Mouse (Mus musculus) megakaryocyte-erythroid progenitor cell, adult 5-6 weeks (primary cell): ENCODE data around the gene Aldh3a1. TPM values are rescaled to one million over a fixed set of nuclear protein-coding genes. Genes with fewer than 3 reads are reported as not detected.

Source experiments
- ATAC-seq: replicated peaks from 2 replicates; pipeline ENCODE4 v1.8.0; 2016; ENCODE audit warnings: mild to moderate bottlenecking, inconsistent platforms; ENCODE audit not compliant: severe bottlenecking, poor library complexity, low FRiP score, low TSS enrichment
- total RNA-seq, 2 experiments: library from RNA; stranded (forward) in 1 of 2; stranded (reverse) in 1 of 2; fragments of 200-1000, 215-1000 nt in 1 of 2; fragments of >200 nt in 1 of 2; fragmentation: Nextera tagmentation in 1 of 2; gene quantifications; 2 replicates each; pipeline ENCODE4 v1.2.3; 2014 to 2017

The Aldh3a1 gene
- total RNA-seq, 2 experiments from 2014 or later: not detected

- no peak for ATAC-seq
Observed at GRCm38 (mm10) chr11:61192779-61193178, 14.6 kb upstream of the Aldh3a1 start.

- peak; percentile 93 for ATAC-seq
Observed at GRCm38 (mm10) chr11:61193392-61193791, 13.9 kb upstream of the Aldh3a1 start.

- no peak for ATAC-seq
Observed at GRCm38 (mm10) chr11:61196616-61197353, 10.6 kb upstream of the Aldh3a1 start.

- ATAC-seq: no peak
Observed at GRCm38 (mm10) chr11:61197935-61198334, 9.4 kb upstream of the Aldh3a1 start.

GRCm38 (mm10) chr11:61199620-61200362 is 7.5 kb upstream of the Aldh3a1 start:
- no peak for ATAC-seq

GRCm38 (mm10) chr11:61202186-61202585 is 5.2 kb upstream of the Aldh3a1 start:
- ATAC-seq: no peak

GRCm38 (mm10) chr11:61202810-61203209 is 4.5 kb upstream of the Aldh3a1 start:
- ATAC-seq: no peak

GRCm38 (mm10) chr11:61205167-61205950 is 2.0 kb upstream of the Aldh3a1 start:
- ATAC-seq: no peak

GRCm38 (mm10) chr11:61206136-61206535 is 1.2 kb upstream of the Aldh3a1 start:
- ATAC-seq: no peak

GRCm38 (mm10) chr11:61208316-61208715 is 979 bp downstream of the Aldh3a1 start:
- ATAC-seq: no peak

GRCm38 (mm10) chr11:61212102-61212501 is 4.8 kb downstream of the Aldh3a1 start:
- ATAC-seq: peak; percentile 53; the same call in 1 of the 2 replicates

GRCm38 (mm10) chr11:61215936-61216335 is 8.6 kb downstream of the Aldh3a1 start:
- no peak for ATAC-seq

- no peak for ATAC-seq
Observed at GRCm38 (mm10) chr11:61220156-61220881, 13.0 kb downstream of the Aldh3a1 start.

GRCm38 (mm10) chr11:61222007-61222406 is 14.7 kb downstream of the Aldh3a1 start:
- no peak for ATAC-seq

GRCm38 (mm10) chr11:61222971-61223745 is 15.8 kb downstream of the Aldh3a1 start:
- ATAC-seq: peak; percentile 65; the same call in 1 of the 2 replicates

- no peak for ATAC-seq
Observed at GRCm38 (mm10) chr11:61224234-61224744, 17.0 kb downstream of the Aldh3a1 start.

- ATAC-seq: no peak
Observed at GRCm38 (mm10) chr11:61224907-61225306, 17.6 kb downstream of the Aldh3a1 start.

- no peak for ATAC-seq
Observed at GRCm38 (mm10) chr11:61225511-61225910, 18.2 kb downstream of the Aldh3a1 start.
